ENCODE assay signal across 8 mouse cellular contexts in the genomic region with DNA sequence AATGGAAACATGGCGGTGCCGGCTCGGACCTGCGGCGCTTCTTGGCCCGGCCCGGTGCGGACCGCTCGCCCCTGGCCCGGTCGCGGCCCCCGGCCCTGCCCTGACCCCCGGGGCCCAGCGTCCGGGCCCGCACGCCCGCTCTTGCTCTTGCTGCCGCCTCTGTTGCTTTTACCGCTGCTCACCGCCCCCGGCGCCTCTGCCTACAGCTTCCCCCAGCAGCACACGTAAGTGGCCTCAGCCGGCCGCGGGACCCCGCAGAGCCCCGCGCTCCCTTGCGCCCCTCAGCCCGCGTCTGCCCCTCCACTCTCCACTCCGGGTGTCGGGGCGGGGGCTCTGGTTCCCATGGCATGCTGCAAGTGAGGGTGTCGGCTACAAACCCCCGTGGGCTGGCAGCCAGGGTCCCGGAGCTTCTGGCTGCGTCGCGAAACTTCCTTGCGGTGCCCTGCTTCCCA. TPM values are rescaled to one million over a fixed set of nuclear protein-coding genes. Genes with fewer than 3 reads are reported as not detected.
DNase-seq lines count a peak whose midpoint lies in the region; ATAC-seq and TF ChIP-seq lines count a peak whose summit lies in the region.

No protein-coding gene starts in this region.

- peaks cover 20% of the 10 kb centered on the region for H3K4me1 ChIP-seq in kidney, embryonic 15.5 days
- H3K4me1 ChIP-seq in forebrain, embryonic 15.5 days: peaks cover 42% of the 10 kb centered on the region
- peaks cover 5% of the 10 kb centered on the region; the same call in 1 of the 2 replicates for H3K4me1 ChIP-seq in limb, embryonic 14.5 days (ENCODE audit: control insufficient read depth, insufficient read depth, low read length)
- peaks cover 8% of the 10 kb centered on the region; the same call in 1 of the 2 replicates for H3K4me1 ChIP-seq in stomach, embryonic 16.5 days (ENCODE audit: control insufficient read depth, insufficient read depth, low read length)

- peak overlapping the region; percentile 100 for H3K4me2 ChIP-seq in kidney, embryonic 15.5 days
- peak overlapping the region; percentile 99 for H3K4me2 ChIP-seq in forebrain, embryonic 15.5 days (replicated peaks)
- peak overlapping the region; percentile 98 for H3K4me2 ChIP-seq in limb, embryonic 14.5 days (replicated peaks; ENCODE audit: low read depth, low read length, severe bottlenecking)
- H3K4me2 ChIP-seq in stomach, embryonic 16.5 days (ENCODE audit: low read depth, low read length): peak overlapping the region; percentile 98

- H3K36me3 ChIP-seq in kidney, embryonic 15.5 days: no peaks in the 10 kb centered on the region
- no peaks in the 10 kb centered on the region for H3K36me3 ChIP-seq in forebrain, embryonic 15.5 days
- no peaks in the 10 kb centered on the region for H3K36me3 ChIP-seq in limb, embryonic 14.5 days (ENCODE audit: control insufficient read depth, insufficient read depth, low read length)
- H3K36me3 ChIP-seq in stomach, embryonic 16.5 days (ENCODE audit: control insufficient read depth, insufficient read depth, low read length): no peaks in the 10 kb centered on the region

- peaks cover 84% of the 10 kb centered on the region for H3K27me3 ChIP-seq in kidney, embryonic 15.5 days
- peaks cover 47% of the 10 kb centered on the region; the same call in 1 of the 2 replicates for H3K27me3 ChIP-seq in forebrain, embryonic 15.5 days
- peaks cover 66% of the 10 kb centered on the region for H3K27me3 ChIP-seq in limb, embryonic 14.5 days (ENCODE audit: control insufficient read depth, insufficient read depth, low read length)
- H3K27me3 ChIP-seq in stomach, embryonic 16.5 days (ENCODE audit: control insufficient read depth, insufficient read depth, low read length): peaks cover 68% of the 10 kb centered on the region

- peak; percentile 34 for ATAC-seq in kidney, embryonic 15.5 days (replicated peaks; ENCODE audit: low FRiP score)
- ATAC-seq in forebrain, embryonic 15.5 days (replicated peaks): peak; percentile 42
- peak; percentile 15; the same call in 1 of the 2 replicates for ATAC-seq in limb, embryonic 14.5 days (ENCODE audit: low FRiP score, low read depth)
- ATAC-seq in stomach, embryonic 16.5 days (ENCODE audit: insufficient read depth, low FRiP score): peak; percentile 38; the same call in 1 of the 2 replicates

- WGBS in kidney, embryonic 15.5 days: 1% methylated on average over 30 of the region's 45 CpGs
- WGBS in forebrain, embryonic 15.5 days: under 1% methylated on average over 36 of the region's 45 CpGs
- 2% methylated on average over 23 of the region's 45 CpGs for WGBS in limb, embryonic 14.5 days
- 1% methylated on average over 35 of the region's 45 CpGs for WGBS in stomach, embryonic 16.5 days

- peak overlapping the region; percentile 68 for H3K4me3 ChIP-seq in kidney, embryonic 15.5 days (replicated peaks)
- peak overlapping the region; percentile 89 for H3K4me3 ChIP-seq in forebrain, embryonic 15.5 days
- H3K4me3 ChIP-seq in limb, embryonic 14.5 days (replicated peaks; ENCODE audit: low read length): peak overlapping the region; percentile 68
- peak overlapping the region; percentile 63 for H3K4me3 ChIP-seq in stomach, embryonic 16.5 days (replicated peaks; ENCODE audit: low read length)

- peak overlapping the region; percentile 41 for H3K9ac ChIP-seq in kidney, embryonic 15.5 days
- peak overlapping the region; percentile 76 for H3K9ac ChIP-seq in forebrain, embryonic 15.5 days (replicated peaks)
- H3K9ac ChIP-seq in limb, embryonic 14.5 days (ENCODE audit: low read depth, low read length, severe bottlenecking): peak overlapping the region; percentile 61
- peak overlapping the region; percentile 69 for H3K9ac ChIP-seq in stomach, embryonic 16.5 days (ENCODE audit: low read length)

- no peak overlapping the region for H3K27ac ChIP-seq in kidney, embryonic 15.5 days
- H3K27ac ChIP-seq in forebrain, embryonic 15.5 days (replicated peaks): peak overlapping the region; percentile 56
- H3K27ac ChIP-seq in limb, embryonic 14.5 days (replicated peaks; ENCODE audit: low read depth, low read length): no peak overlapping the region
- H3K27ac ChIP-seq in stomach, embryonic 16.5 days (ENCODE audit: low read length): no peak overlapping the region

- no peak for TF ChIP-seq POLR2A in brain, embryonic 14.5 days (IDR thresholded peaks at IDR 0.05; ENCODE audit: borderline replicate concordance, extremely low read depth, insufficient read depth, insufficient read length, poor library complexity, severe bottlenecking)
- TF ChIP-seq POLR2A in limb, embryonic 14.5 days (IDR thresholded peaks at IDR 0.05; ENCODE audit: borderline replicate concordance, extremely low read depth, insufficient read depth, insufficient read length): no peak

- no peak for TF ChIP-seq CTCF in brain, embryonic 14.5 days (IDR thresholded peaks at IDR 0.05; ENCODE audit: borderline replicate concordance, extremely low read depth, insufficient read depth, insufficient read length)

- DNase-seq in kidney, adult 8-10 months: no peak
- peak; percentile 65 for DNase-seq in brain, embryonic 14.5 days (ENCODE audit: low read depth)
- no peak for DNase-seq in limb, embryonic 14.5 days (ENCODE audit: low spot score)
- DNase-seq in spleen, postnatal 4 days (ENCODE audit: low spot score in 2 of 2): no peak
- DNase-seq in ovary, postnatal 14 days (ENCODE audit: low spot score): no peak

- H3K9me3 ChIP-seq in kidney, embryonic 15.5 days (replicated peaks): no peaks in the 10 kb centered on the region
- no peaks in the 10 kb centered on the region for H3K9me3 ChIP-seq in forebrain, embryonic 15.5 days
- H3K9me3 ChIP-seq in limb, embryonic 14.5 days (ENCODE audit: control insufficient read depth, low read length): no peaks in the 10 kb centered on the region
- H3K9me3 ChIP-seq in stomach, embryonic 16.5 days (replicated peaks; ENCODE audit: control insufficient read depth, low read length): no peaks in the 10 kb centered on the region

RNA-seq across cellular contexts. Expression of a gene that starts 0.7 kb away (rescaled TPM):
- 0.84 and 0.93 TPM in 2 replicates for polyA plus RNA-seq in kidney, embryonic 15.5 days (2015; fragmentation: Nextera tagmentation; extraction: Ambion mirVana)
- polyA plus RNA-seq in brain, embryonic 14.5 days (2012; rRNA removed): 105 and 143 TPM in 2 replicates
- polyA plus RNA-seq in forebrain, embryonic 15.5 days (2015; fragmentation: Nextera tagmentation; extraction: Ambion mirVana): 3.9 and 4.2 TPM in 2 replicates
- 9.3 and 13.6 TPM in 2 replicates for polyA plus RNA-seq in limb, embryonic 14.5 days (2012; rRNA removed)
- polyA plus RNA-seq in limb, embryonic 14.5 days (2014; fragmentation: Nextera tagmentation; extraction: Ambion mirVana): 0.29 and 0.57 TPM in 2 replicates
- 0.19 and 0.35 TPM in 2 replicates for polyA plus RNA-seq in stomach, embryonic 16.5 days (2015; fragmentation: Nextera tagmentation; extraction: Ambion mirVana)

RNA-seq across cellular contexts. Expression of a gene that starts 59.7 kb away (rescaled TPM):
- polyA plus RNA-seq in kidney, embryonic 15.5 days (2015; fragmentation: Nextera tagmentation; extraction: Ambion mirVana): 0.81 and 0.90 TPM in 2 replicates
- polyA plus RNA-seq in brain, embryonic 14.5 days (2012; rRNA removed): 6.2 and 8.6 TPM in 2 replicates
- polyA plus RNA-seq in forebrain, embryonic 15.5 days (2015; fragmentation: Nextera tagmentation; extraction: Ambion mirVana): 4.1 and 4.5 TPM in 2 replicates
- 1.0 and 1.1 TPM in 2 replicates for polyA plus RNA-seq in limb, embryonic 14.5 days (2012; rRNA removed)
- polyA plus RNA-seq in limb, embryonic 14.5 days (2014; fragmentation: Nextera tagmentation; extraction: Ambion mirVana): 0.39 and 0.56 TPM in 2 replicates
- polyA plus RNA-seq in stomach, embryonic 16.5 days (2015; fragmentation: Nextera tagmentation; extraction: Ambion mirVana): 0.47 and 0.90 TPM in 2 replicates
